Mouse (Mus musculus) hindbrain, embryonic 11.5 days (tissue): ENCODE data around the gene Spsb2. TPM values are rescaled to one million over a fixed set of nuclear protein-coding genes. Genes with fewer than 3 reads are reported as not detected.

Experiments
- ATAC-seq: fragments of 200-750 bp; cut with Nextera tagmentation; 2 replicates; pipeline ENCODE4 v1.8.0; 2017; ENCODE audit warnings: mild to moderate bottlenecking, moderate TSS enrichment, moderate library complexity; ENCODE audit not compliant: low FRiP score
- DNase-seq: peaks from one replicate; pipeline ENCODE4 v3.0.0-alpha.2; 2015; ENCODE audit warnings: low spot score
- H3K27ac ChIP-seq: fragments of 300-500 bp; sonication (generic); 2 replicates; pipeline ENCODE4 v1.5.1; 2014; ENCODE audit warnings: mild to moderate bottlenecking, low read depth, low read length
- H3K27me3 ChIP-seq: fragments of 300-500 bp; sonication (generic); 2 replicates; pipeline ENCODE4 v1.6.1; 2014; ENCODE audit warnings: mild to moderate bottlenecking, low read length, moderate library complexity, mixed read lengths; ENCODE audit not compliant: control insufficient read depth, insufficient read depth
- H3K36me3 ChIP-seq: fragments of 300-500 bp; sonication (generic); 2 replicates; pipeline ENCODE4 v1.6.1; 2014; ENCODE audit warnings: mild to moderate bottlenecking, low read length, moderate library complexity, mixed read lengths; ENCODE audit not compliant: control insufficient read depth, insufficient read depth
- H3K4me1 ChIP-seq: fragments of 300-500 bp; sonication (generic); replicated peaks from 2 replicates; pipeline ENCODE4 v1.6.1; 2014; ENCODE audit warnings: low read length, mixed read lengths; ENCODE audit not compliant: control insufficient read depth, insufficient read depth
- H3K4me2 ChIP-seq: fragments of 300-500 bp; sonication (generic); replicated peaks from 2 replicates; pipeline ENCODE4 v1.6.1; 2014; ENCODE audit warnings: mild to moderate bottlenecking, low read depth, low read length
- H3K4me3 ChIP-seq: fragments of 300-500 bp; sonication (generic); 2 replicates; pipeline ENCODE4 v1.5.1; 2014; ENCODE audit warnings: low read depth, low read length
- H3K9ac ChIP-seq: fragments of 300-500 bp; sonication (generic); 2 replicates; pipeline ENCODE4 v1.6.1; 2014; ENCODE audit warnings: low read depth, low read length
- H3K9me3 ChIP-seq: fragments of 300-500 bp; sonication (generic); 2 replicates; pipeline ENCODE4 v1.6.1; 2016; ENCODE audit warnings: low read length; ENCODE audit not compliant: control insufficient read depth
- WGBS: fragments of 180-500 bp; shearing (Covaris S2); extraction: QIAGEN DNeasy Blood & Tissue Kit; methylation state at CpG from one replicate; pipeline ENCODE4 v1.1.7; 2014; 5-methylcytosine and 5-hydroxymethylcytosine counted together
- polyA plus RNA-seq: library from polyadenylated mRNA; unstranded; fragments of >200 nt; fragmentation: Nextera tagmentation; extraction: Ambion mirVana; gene quantifications from 2 replicates; pipeline ENCODE4 v1.2.1, GENCODE M21; 2014

Gene Spsb2
- polyA plus RNA-seq, 1 experiment from 2014 or later: 6.7 TPM

- peaks cover 19% of the 10 kb centered on the region for H3K4me1 ChIP-seq
- no peaks in the 10 kb centered on the region for H3K27me3 ChIP-seq
- WGBS: 91% methylated on average over 4 of the region's 4 CpGs
- ATAC-seq: no peak
- H3K27ac ChIP-seq: no peak overlapping the region
- no peak overlapping the region for H3K4me3 ChIP-seq
- no peak overlapping the region for H3K4me2 ChIP-seq
- peaks cover 3% of the 10 kb centered on the region; the same call in 1 of the 2 replicates for H3K36me3 ChIP-seq
- no peak for DNase-seq
- H3K9ac ChIP-seq: no peak overlapping the region
- H3K9me3 ChIP-seq: no peaks in the 10 kb centered on the region
Observed at GRCm38 (mm10) chr6:124811403-124811665, 2.9 kb downstream of the Spsb2 start.

- 85% methylated on average over 24 of the region's 24 CpGs for WGBS
- no peak overlapping the region for H3K27ac ChIP-seq
- ATAC-seq: no peak
Observed at GRCm38 (mm10) chr6:124811701-124812560, 3.5 kb downstream of the Spsb2 start.

DNA sequence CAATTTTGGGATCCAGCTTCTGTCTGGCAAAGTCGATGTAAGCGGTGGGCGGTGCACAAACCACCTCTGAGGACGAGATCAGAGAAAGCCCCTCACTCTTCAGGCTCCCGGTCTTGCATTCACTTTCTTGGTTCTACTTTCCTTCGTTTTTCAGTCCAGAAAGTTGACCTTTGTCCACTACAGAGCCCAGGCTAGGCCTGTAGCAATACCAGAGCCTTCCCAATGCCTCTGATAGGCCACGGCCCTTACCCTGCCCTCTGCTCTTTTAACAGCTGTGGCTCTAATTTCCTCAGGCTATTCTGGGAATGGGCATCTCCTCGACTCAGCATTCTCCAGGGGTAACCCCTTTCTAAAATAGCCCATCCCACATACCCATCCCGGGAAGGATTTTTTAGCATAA is 4.4 kb downstream of the Spsb2 start:
- ATAC-seq: no peak
- Histone ChIP-seq H3K9ac (peak overlapping the region; percentile 73), H3K36me3 (peaks cover 3% of the 10 kb centered on the region; the same call in 1 of the 2 replicates), H3K27me3 (no peaks in the 10 kb centered on the region), H3K9me3 (no peaks in the 10 kb centered on the region), H3K4me1 (peaks cover 17% of the 10 kb centered on the region), H3K4me3 (peak overlapping the region; percentile 72), H3K4me2 (peak overlapping the region; percentile 80), H3K27ac (peak overlapping the region; percentile 72; the same call in 1 of the 2 replicates)
- WGBS: 26% methylated on average over 9 of the region's 9 CpGs
- no peak for DNase-seq

More at GRCm38 (mm10) chr6:124811701-124812560, 3.5 kb downstream of the Spsb2 start:
- no peaks in the 10 kb centered on the region for H3K9me3 ChIP-seq
- peaks cover 3% of the 10 kb centered on the region; the same call in 1 of the 2 replicates for H3K36me3 ChIP-seq
- DNase-seq: no peak
- peak overlapping the region; percentile 72; the same call in 1 of the 2 replicates for H3K4me3 ChIP-seq
- peaks cover 17% of the 10 kb centered on the region for H3K4me1 ChIP-seq
- H3K4me2 ChIP-seq: peak overlapping the region; percentile 80; the same call in 1 of the 2 replicates
- H3K27me3 ChIP-seq: no peaks in the 10 kb centered on the region
- no peak overlapping the region for H3K9ac ChIP-seq

GRCm38 (mm10) chr6:124813496-124813895 is 5.0 kb downstream of the Spsb2 start:
- Histone ChIP-seq H3K4me3 (peak overlapping the region; percentile 72), H3K27me3 (no peaks in the 10 kb centered on the region), H3K36me3 (peaks cover 3% of the 10 kb centered on the region; the same call in 1 of the 2 replicates), H3K4me1 (peaks cover 14% of the 10 kb centered on the region), H3K27ac (peak overlapping the region; percentile 72), H3K9ac (peak overlapping the region; percentile 73), H3K4me2 (peak overlapping the region; percentile 80), H3K9me3 (no peaks in the 10 kb centered on the region)
- peak; percentile 57 for ATAC-seq
- 0% methylated on average over 18 of the region's 18 CpGs for WGBS
- DNase-seq: peak; percentile 83

DNA sequence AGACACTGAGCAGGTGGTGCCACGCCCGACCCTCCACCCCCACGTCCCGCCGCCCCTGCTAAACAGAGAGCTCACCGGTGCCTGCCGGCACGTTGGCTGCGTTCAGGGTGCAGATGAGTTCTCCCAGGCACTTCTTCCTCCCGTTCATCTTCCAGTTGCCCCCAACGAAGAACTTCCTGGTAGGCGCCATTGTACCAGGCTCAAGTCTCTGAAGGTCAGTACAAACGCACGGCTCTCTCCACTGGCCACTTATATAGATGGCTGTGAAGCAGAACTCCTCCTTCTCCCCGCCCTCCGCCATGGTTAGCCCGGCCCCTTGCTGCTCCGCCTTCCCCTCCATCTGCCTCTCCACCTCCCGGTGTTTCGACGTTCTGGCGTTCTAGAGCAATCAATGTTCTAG is 5.5 kb downstream of the Spsb2 start, which contains the start of gene Tpi1:
Tpi1 (minus strand) TSS at position 364 of the 400 bp plus-strand sequence.
- H3K4me1 ChIP-seq: peaks cover 14% of the 10 kb centered on the region
- H3K36me3 ChIP-seq: peaks cover 3% of the 10 kb centered on the region; the same call in 1 of the 2 replicates
- ATAC-seq (peak; percentile 86), DNase-seq (peak; percentile 89)
- peak within 1 kb of the TSS; percentile 72 for H3K4me3 ChIP-seq
- H3K4me2 ChIP-seq: peak within 1 kb of the TSS; percentile 80
- H3K9me3 ChIP-seq: no peaks in the 10 kb centered on the region
- H3K9ac ChIP-seq: peak within 1 kb of the TSS; percentile 73
- peak within 1 kb of the TSS; percentile 72 for H3K27ac ChIP-seq
- WGBS: under 1% methylated on average over 22 of the region's 22 CpGs
- H3K27me3 ChIP-seq: no peaks in the 10 kb centered on the region

DNA sequence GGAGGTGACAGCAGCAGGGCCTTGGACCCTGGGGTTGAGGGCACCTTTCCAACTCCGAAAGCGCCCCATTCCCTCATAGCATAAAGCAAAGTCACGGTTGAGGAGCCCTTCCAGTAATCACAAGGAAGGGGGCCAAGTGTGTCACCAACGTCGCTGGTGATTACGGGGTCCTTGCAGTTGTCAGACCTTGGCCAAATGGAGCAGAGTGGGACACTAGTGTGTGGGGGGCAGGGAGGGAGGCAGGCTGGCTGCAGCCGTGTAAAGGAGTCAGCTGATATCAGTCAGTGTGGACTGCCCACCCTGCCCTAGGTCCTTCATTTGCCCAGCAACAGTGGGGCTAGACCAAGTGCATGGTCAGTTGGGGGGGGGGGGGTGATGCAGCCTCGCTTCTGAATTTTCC is 6.0 kb downstream of the Spsb2 start:
- H3K27me3 ChIP-seq: no peaks in the 10 kb centered on the region
- H3K4me2 ChIP-seq: peak overlapping the region; percentile 80
- no peak for DNase-seq
- H3K9me3 ChIP-seq: no peaks in the 10 kb centered on the region
- no peak overlapping the region for H3K9ac ChIP-seq
- H3K27ac ChIP-seq: 0 out of 2 replicates have a peak overlapping the region, but pooled peaks have one; percentile 72
- H3K4me1 ChIP-seq: peaks cover 12% of the 10 kb centered on the region
- peak; percentile 55 for ATAC-seq
- peaks cover 5% of the 10 kb centered on the region for H3K36me3 ChIP-seq
- H3K4me3 ChIP-seq: peak overlapping the region; percentile 72
- WGBS: 36% methylated on average over 8 of the region's 8 CpGs

DNA sequence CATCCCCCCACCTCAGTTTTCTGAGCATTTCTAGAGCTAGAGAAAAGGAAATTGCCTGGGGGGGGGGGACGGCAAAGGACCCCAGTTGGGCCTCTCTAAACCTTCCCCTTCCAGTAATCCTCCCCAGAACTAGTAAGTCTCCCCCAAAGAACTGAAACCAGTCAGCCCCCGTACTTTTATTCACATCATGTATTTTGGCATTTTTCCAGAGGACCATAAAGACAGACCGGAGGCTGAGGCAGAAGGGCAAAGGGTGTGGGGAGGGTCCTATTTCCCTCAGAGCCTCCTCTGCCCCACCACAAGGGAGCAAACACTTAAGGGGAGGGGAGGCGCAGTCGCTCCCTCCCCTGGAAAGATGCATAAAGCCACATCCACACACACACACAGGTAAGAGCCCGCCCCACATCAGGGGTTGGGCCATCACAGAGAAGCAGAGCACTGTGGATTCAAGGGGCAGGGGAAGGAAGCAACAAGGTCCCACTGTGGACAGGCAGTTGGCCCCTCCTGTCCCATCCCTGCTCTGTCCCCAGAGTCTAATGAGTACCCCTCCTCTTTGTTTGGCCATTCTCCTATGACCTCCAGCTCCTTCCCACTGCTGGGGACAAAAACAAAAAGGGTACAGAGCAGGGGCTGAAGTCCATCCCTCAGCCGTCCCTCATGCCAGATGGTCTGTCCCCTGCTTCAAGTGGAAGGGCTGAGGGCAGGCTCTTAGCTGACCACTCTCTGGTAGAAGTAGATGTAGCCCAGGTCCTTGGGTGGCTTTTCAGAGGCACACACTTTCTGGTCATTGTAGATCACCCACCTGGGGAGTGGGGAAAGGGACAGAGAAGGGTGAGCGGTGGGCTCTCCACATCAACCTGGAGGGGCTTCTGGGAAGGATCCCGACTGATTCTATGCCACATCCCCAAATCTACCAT is 6.7 kb downstream of the Spsb2 start:
- ATAC-seq (no peak), DNase-seq (no peak)
- WGBS: 77% methylated on average over 9 of the region's 9 CpGs
- Histone ChIP-seq H3K36me3 (peaks cover 12% of the 10 kb centered on the region), H3K4me2 (no peak overlapping the region; the same call in 1 of the 2 replicates), H3K9ac (0 out of 2 replicates have a peak overlapping the region, but pooled peaks have one; percentile 7), H3K27me3 (no peaks in the 10 kb centered on the region), H3K4me1 (peaks cover 9% of the 10 kb centered on the region), H3K27ac (no peak overlapping the region), H3K9me3 (no peaks in the 10 kb centered on the region), H3K4me3 (no peak overlapping the region)

DNA sequence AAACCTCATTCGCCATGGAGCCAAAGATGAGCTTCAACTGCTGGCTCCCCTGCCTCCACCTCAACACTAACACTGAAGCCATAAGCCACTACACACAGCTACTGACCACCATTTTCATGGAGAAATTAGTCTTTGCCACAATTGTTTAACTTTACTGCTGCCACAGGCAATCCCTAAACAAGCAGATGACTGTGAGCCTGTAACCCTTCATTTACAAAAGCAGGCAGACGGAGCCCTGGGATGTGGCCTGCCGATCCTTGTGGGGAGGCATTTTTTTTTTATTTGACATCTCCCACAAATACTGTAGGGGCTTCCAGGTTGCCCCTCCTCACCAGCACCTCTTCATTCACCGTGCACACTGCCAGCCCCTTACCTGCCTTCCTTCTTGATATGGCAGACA is 8.2 kb downstream of the Spsb2 start:
- ATAC-seq (no peak), DNase-seq (no peak)
- no peak overlapping the region for H3K27ac ChIP-seq
- H3K4me1 ChIP-seq: peaks cover 7% of the 10 kb centered on the region
- H3K4me3 ChIP-seq: no peak overlapping the region
- H3K36me3 ChIP-seq: peaks cover 18% of the 10 kb centered on the region
- H3K4me2 ChIP-seq: no peak overlapping the region
- WGBS: 92% methylated on average over 4 of the region's 4 CpGs
- no peaks in the 10 kb centered on the region for H3K27me3 ChIP-seq
- no peaks in the 10 kb centered on the region for H3K9me3 ChIP-seq
- no peak overlapping the region for H3K9ac ChIP-seq
